Mouse (Mus musculus) olfactory bulb, adult 2 months (tissue): ENCODE results near the gene Gm49601. TPM values are rescaled to one million over a fixed set of nuclear protein-coding genes. Genes with fewer than 3 reads are reported as not detected.

ENCODE experiments used
- H3K27ac ChIP-seq: fragments of 200-500 bp; 2 replicates; pipeline ENCODE4 v1.5.1; 2012; ENCODE audit warnings: low read depth, low read length; ENCODE audit not compliant: insufficient read depth
- H3K4me1 ChIP-seq: fragments of 200-500 bp; 2 replicates; pipeline ENCODE4 v1.6.1; 2012; ENCODE audit warnings: low read length; ENCODE audit not compliant: control insufficient read depth, insufficient read depth
- H3K4me3 ChIP-seq: fragments of 200-500 bp; 2 replicates; pipeline ENCODE4 v1.5.1; 2012; ENCODE audit warnings: mild to moderate bottlenecking, low read depth, low read length, moderate library complexity; ENCODE audit not compliant: insufficient read depth
- CTCF ChIP-seq: fragments of 200-500 bp; IDR thresholded peaks from 2 replicates; pipeline ENCODE4 v1.5.1; 2012; ENCODE audit warnings: low read depth, mild to moderate bottlenecking, low read length, moderate library complexity; ENCODE audit not compliant: insufficient read depth
- POLR2A ChIP-seq: fragments of 200-500 bp; IDR thresholded peaks from 2 replicates; pipeline ENCODE4 v1.6.1; 2012; ENCODE audit warnings: mild to moderate bottlenecking, low read depth, low read length, moderate library complexity; ENCODE audit not compliant: insufficient read depth
- WGBS: fragments of 180-500 bp; shearing (Covaris S2); methylation state at CpG from one replicate; pipeline ENCODE4 v1.1.7; 2018; 5-methylcytosine and 5-hydroxymethylcytosine counted together
- polyA plus RNA-seq: library from polyadenylated mRNA; stranded (reverse); fragments of >200 nt; gene quantifications from 2 replicates; pipeline ENCODE4 v1.2.4, GENCODE M21; 2012; ENCODE audit warnings: low replicate concordance; ENCODE audit not compliant: missing spikeins, insufficient read depth, insufficient read length

The Gm49601 gene
- polyA plus RNA-seq, 1 experiment = not detected

DNA sequence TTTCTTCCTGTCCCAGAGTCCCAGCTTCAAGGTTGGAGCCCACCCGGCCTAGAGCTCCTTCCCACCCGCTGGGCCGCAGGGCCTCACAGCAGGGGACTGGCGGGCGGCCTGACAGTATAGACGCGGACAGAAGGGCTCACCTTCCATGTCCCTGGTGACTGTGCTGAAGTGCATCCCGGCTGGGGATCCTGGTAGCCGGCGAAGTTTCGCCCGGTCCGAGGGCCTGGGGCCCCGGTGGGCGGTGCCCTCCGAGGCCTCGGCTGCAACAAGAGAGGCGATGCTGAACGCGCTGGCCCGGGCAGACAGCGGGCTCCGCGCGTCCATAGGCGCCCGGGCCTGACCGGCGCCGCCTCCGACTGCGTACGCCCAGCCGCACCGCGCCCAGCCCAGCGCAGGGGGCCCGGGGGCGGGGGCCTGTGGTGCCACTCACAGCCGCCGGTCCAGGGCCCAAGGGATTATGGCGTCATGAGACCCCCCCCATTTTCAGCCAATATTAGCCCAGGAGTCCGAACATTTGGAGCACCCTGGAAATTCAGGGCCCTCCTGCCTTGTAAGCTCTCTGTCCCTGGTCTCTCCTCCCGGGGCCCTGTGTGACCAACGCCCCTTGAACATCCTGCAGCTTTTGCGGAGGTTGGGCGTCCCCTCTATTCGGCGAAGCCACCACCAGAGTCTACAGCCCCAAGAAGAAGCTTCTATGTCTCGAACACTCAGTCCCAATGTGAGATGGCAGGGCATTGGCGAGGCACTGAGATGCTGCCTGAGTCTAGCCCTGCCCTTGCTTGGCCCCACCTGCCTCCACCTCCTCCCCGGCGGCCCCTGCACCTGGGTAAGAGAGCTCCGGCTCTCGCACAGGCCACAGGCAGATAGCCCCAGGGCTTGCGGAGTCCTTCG lies 38.1 kb downstream of the Gm49601 start:
- no peak overlapping the region for H3K27ac ChIP-seq
- 8% methylated on average over 57 of the region's 57 CpGs for WGBS

DNA sequence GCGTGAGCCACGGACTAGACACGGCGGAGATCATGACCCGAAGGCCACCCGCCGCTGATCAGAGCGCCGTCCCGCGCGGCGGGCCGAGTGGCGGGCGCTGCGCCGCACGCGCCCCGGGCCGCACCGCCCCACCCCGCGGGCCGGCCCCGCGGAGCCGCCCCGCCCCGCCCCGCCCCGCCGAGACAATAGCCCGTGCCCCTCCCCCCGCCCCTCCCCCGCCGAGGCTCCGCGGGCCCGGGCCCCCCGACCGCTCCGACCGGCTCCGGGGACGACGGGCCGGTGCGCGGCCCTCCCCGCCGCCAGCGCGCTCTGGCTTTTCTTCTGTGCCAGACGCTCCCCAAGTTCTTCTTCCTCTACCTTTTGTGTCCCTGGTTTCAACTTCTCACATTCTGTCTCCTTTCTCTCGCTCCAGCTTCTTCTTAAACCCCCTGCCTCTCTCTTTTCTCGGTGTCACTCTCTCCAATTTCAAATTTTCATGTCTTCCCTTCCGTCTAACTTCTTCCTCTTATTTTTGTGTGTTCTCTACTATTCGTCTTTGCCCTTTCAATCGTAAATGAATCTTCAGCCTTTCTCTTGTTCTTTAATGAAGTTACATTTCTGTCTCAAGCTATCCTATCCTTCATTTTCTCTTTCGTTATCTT lies 39.2 kb downstream of the Gm49601 start:
- Histone ChIP-seq H3K4me3 (peak overlapping the region; percentile 31), H3K27ac (no peak overlapping the region), H3K4me1 (peaks cover 36% of the 10 kb centered on the region)
- TF ChIP-seq CTCF (no peak), POLR2A (no peak)
- WGBS = 3% methylated on average over 56 of the region's 62 CpGs

More for the DNA sequence above, 38.1 kb downstream of the Gm49601 start:
- Histone ChIP-seq H3K4me1 (peaks cover 31% of the 10 kb centered on the region), H3K4me3 (no peak overlapping the region)
- TF ChIP-seq CTCF (no peak), POLR2A (no peak)

DNA sequence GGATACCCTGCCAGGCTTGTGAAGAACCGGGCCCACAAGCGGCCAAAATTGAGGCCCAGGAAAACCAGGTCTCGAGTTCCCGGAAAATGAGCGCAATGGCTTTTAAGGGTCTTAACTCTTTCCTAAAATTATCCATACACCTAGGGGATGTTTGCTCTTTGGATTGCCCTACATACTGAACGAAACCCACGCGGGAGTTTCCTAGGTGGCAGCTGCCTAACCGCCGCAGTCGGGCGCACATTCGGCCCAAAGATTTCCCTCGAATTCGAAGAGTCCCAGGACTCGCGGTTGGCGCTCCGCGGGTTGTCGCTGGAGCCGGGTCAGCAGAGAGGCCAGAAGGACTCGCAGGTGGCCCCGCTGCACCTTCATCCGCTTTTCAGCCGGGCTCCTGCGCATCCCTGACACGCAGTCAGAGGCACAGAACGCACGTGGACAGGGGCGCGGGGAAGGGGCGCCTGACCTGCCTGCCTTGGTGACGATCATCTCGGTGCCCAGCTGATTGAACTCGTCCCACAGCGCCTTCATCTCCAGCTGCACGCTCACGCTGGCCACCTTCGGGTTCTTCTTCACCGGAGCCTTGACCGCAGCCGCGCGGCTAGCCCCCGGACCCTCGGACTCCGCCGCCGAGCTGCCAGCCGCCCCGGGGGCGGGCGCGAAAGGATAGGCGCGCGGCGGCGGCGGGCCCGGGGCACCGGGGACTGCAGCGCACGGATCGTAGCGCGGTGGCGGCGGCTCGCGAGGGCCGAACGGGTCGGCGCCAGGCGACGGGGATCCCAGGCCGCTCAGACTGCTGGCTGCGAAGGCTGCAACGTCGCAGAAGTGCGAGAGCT lies 39.9 kb downstream of the Gm49601 start:
- no peak overlapping the region for H3K27ac ChIP-seq
- peaks cover 37% of the 10 kb centered on the region for H3K4me1 ChIP-seq
- peak overlapping the region; percentile 31 for H3K4me3 ChIP-seq
- 11% methylated on average over 83 of the region's 83 CpGs for WGBS
- TF ChIP-seq POLR2A (no peak), CTCF (no peak)

DNA sequence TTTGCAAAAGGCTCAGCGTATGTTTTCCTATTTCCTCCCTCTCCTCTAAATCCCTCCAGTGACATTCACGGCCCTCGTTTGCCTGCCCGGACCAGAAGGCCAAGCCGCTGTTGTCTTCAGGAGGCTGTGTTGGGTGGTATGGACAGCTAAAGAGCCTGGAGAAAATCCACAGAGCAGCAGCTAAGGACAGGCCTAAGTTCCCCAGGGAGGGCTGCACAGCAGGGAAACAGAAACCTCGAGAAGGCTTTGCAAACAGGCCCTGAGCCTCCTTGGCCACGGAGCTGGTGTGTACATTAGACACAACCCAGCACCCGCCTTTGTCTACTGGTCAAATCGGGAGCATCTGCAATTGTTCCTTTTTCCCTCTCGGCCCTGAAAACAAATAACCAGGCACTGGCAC lies 40.6 kb downstream of the Gm49601 start:
- peaks cover 36% of the 10 kb centered on the region for H3K4me1 ChIP-seq
- H3K4me3 ChIP-seq = no peak overlapping the region
- TF ChIP-seq POLR2A (no peak), CTCF (no peak)
- H3K27ac ChIP-seq = no peak overlapping the region
- WGBS = 74% methylated on average over 10 of the region's 10 CpGs

DNA sequence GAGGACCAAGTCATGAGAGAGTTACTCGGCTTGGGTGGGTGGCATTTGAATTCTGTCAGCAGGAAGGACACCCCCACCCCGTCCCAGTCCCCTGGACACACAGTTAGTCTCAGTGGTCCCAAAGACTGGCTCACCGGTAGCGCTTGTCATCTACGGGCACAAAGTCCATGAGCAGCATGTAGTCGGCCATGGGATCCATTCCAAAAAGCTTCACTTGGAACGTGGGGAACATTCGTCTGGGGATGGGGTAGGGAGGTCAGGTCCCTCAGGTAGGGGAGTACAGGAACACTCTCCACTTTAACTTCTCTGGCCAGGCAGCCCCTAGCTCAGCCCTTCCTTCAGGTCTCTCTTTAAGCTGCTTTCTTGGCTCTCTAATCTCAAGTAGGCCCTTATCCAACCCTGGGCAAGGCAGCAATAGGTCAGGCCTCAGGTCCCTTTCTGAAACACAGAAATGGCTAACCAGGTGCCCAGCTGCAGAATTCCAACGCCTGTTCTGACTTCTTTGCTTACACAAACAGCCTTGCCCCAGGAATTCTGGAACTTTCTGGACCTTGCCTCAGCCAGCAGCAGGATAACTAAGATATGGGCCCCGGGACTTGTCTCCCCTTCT lies 41.2 kb downstream of the Gm49601 start:
- TF ChIP-seq POLR2A (no peak), CTCF (no peak)
- no peak overlapping the region for H3K27ac ChIP-seq
- 80% methylated on average over 10 of the region's 10 CpGs for WGBS
- no peak overlapping the region for H3K4me3 ChIP-seq
- H3K4me1 ChIP-seq = peaks cover 31% of the 10 kb centered on the region

DNA sequence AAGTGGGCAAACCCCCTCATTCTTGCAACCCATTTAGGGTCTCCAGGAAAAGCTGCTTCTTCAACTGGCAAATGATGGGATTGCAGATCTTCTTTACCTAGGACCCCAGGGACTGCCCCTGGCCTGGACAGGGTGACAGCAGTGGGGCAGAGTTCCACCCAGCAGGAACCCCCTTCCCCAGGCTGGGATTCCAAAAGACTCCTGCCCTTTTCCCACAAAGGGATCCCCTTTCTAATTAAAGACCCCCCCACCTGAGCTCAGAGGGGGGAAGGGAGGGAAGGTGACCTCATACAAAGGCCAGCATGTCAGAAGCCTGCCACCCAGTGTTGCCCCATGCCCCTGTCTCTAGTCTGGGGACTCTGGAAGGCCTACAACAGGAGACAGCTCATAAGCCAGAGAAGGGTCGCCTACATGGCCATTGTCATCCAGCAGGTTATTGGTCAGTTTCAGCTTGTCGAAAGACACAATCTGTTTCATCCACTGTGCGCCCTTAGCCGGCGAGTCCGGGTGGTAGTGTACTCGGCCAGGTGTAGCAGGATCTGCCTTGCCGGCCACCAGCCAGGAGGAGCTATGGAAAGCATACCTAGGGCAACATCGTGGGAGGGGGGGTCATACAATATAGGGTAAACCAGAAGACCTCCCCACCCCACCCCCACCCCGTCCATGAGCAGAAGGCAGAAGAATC lies 42.4 kb downstream of the Gm49601 start:
- H3K27ac ChIP-seq = no peak overlapping the region
- TF ChIP-seq CTCF (no peak), POLR2A (no peak)
- no peak overlapping the region for H3K4me3 ChIP-seq
- peaks cover 28% of the 10 kb centered on the region for H3K4me1 ChIP-seq
- 62% methylated on average over 10 of the region's 10 CpGs for WGBS

DNA sequence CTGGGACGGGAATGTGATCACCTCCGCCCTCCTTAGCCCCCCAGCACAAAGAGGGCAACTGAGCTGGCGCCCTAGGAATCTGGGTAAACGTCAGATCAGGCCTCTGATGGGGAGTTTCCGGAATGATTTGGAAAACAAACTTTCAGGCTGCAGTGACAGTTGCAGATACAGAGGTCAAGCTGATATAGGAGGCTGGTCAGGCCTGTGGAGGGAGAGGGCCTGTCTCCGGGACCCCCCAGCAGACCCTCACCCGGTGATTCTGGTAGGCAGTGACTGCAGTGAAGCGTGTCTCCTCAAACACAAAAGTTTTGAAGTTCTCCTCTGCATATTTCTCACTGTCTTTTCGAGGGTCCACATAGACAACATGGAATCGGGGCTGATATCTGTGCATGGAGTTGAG lies 43.1 kb downstream of the Gm49601 start:
- Histone ChIP-seq H3K4me1 (peaks cover 28% of the 10 kb centered on the region), H3K27ac (no peak overlapping the region), H3K4me3 (no peak overlapping the region)
- 68% methylated on average over 10 of the region's 10 CpGs for WGBS
- TF ChIP-seq POLR2A (no peak), CTCF (no peak)

DNA sequence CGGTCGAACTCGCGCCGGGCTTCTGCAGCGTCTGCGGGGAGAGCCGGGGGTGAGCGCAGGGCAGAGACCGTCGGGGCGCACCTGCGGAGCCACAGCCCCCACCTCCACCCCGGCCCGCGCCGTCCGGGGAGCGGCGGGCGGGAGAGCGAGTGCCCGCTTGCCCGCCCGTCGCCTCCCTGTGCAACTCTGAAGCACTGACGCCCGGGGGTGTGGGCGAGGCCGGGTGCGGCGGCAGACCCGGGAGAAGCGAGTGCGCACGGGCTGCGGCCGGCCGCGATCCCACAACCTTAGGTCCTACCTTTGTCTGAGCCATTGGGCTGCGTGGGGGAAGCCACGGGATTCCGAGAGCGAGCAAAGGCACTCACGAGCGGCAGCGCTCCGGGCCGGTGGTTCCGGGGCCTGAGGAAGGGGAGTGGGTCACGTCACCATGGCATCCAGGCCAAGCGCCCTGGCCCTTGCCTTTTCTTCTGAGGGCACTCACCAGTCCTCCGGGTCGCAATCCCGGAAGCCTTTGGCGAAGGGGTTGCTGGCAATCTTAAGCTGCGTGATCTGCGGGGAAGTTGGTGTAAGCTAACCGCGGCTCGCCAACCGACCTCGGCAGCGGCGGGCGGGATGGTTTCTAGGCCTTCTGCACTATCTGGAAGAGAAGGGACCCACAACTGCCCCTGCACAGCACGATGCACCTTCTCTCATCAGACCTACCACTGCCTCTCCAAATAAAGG lies 43.6 kb downstream of the Gm49601 start:
- no peak overlapping the region for H3K27ac ChIP-seq
- H3K4me3 ChIP-seq = peak overlapping the region; percentile 40
- WGBS = 7% methylated on average over 67 of the region's 67 CpGs
- peaks cover 28% of the 10 kb centered on the region for H3K4me1 ChIP-seq
- TF ChIP-seq CTCF = no peak
- no peak for TF ChIP-seq POLR2A
